Mouse (Mus musculus): Measurements from ENCODE around the gene Eef1a1.

DNA sequence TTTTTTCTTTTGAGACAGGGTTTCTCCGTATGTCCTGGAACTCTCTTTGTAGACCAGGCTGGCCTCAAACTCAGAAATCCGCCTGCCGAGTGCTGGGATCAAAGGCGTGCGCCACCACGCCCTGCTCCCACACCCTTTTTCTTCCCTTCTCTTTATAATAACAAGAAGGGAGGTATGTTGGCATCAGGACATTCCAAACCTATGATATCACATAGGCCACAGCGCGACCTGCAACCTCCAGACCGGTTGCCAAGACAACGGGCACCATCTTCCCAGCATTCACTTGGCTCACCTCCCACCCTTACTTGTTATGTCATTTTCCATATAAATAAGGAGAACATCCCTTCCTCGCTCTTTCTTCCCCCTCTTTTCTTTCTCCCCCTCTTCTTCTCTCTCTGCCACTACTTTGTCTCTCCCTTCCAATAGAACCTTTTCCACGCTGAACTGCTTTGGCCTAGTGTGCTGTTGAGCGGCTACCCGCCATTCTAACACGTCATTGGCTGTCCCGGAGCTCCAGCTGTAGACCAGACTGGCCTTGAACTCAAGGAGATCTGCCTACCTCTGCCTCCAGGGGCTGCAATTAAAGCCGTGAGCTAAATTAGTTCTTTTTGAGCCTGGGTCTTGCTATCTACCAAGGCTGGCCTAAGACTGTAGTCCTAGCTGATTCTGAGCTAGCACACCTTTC, 36.6 kb upstream of the Eef1a1 start:
- no peak for TF ChIP-seq CTCF (IDR thresholded peaks at IDR 0.05; ENCODE audit: borderline replicate concordance, insufficient read depth, low read depth, low read length)
- TF ChIP-seq POLR2A (IDR thresholded peaks at IDR 0.05; ENCODE audit: borderline replicate concordance, insufficient read depth, low read length) = no peak
